Mouse (Mus musculus) olfactory bulb, adult 2 months (tissue): Measurements from ENCODE around the gene Atl1. TPM values are rescaled to one million over a fixed set of nuclear protein-coding genes. Genes with fewer than 3 reads are reported as not detected.

Source experiments
- H3K27ac ChIP-seq: fragments of 200-500 bp; 2 replicates; pipeline ENCODE4 v1.5.1; 2012; ENCODE audit warnings: low read depth, low read length; ENCODE audit not compliant: insufficient read depth
- H3K4me1 ChIP-seq: fragments of 200-500 bp; 2 replicates; pipeline ENCODE4 v1.6.1; 2012; ENCODE audit warnings: low read length; ENCODE audit not compliant: control insufficient read depth, insufficient read depth
- H3K4me3 ChIP-seq: fragments of 200-500 bp; 2 replicates; pipeline ENCODE4 v1.5.1; 2012; ENCODE audit warnings: mild to moderate bottlenecking, low read depth, low read length, moderate library complexity; ENCODE audit not compliant: insufficient read depth
- CTCF ChIP-seq: fragments of 200-500 bp; IDR thresholded peaks from 2 replicates; pipeline ENCODE4 v1.5.1; 2012; ENCODE audit warnings: low read depth, mild to moderate bottlenecking, low read length, moderate library complexity; ENCODE audit not compliant: insufficient read depth
- POLR2A ChIP-seq: fragments of 200-500 bp; IDR thresholded peaks from 2 replicates; pipeline ENCODE4 v1.6.1; 2012; ENCODE audit warnings: mild to moderate bottlenecking, low read depth, low read length, moderate library complexity; ENCODE audit not compliant: insufficient read depth
- WGBS: fragments of 180-500 bp; shearing (Covaris S2); methylation state at CpG from one replicate; pipeline ENCODE4 v1.1.7; 2018; 5-methylcytosine and 5-hydroxymethylcytosine counted together
- polyA plus RNA-seq: library from polyadenylated mRNA; stranded (reverse); fragments of >200 nt; gene quantifications from 2 replicates; pipeline ENCODE4 v1.2.4, GENCODE M21; 2012; ENCODE audit warnings: low replicate concordance; ENCODE audit not compliant: missing spikeins, insufficient read depth, insufficient read length

Atl1 gene
- polyA plus RNA-seq, 1 experiment, result not detected

GRCm38 (mm10) chr12:69963141-69963540, 70.7 kb downstream of the Atl1 start:
- WGBS, result 69% methylated on average over 6 of the region's 6 CpGs
- Histone ChIP-seq H3K4me3 (no peak overlapping the region), H3K4me1 (0 out of 2 replicates have a peak, but pooled peaks cover 2% of the 10 kb centered on the region), H3K27ac (no peak overlapping the region)
- no peak for TF ChIP-seq CTCF
- TF ChIP-seq POLR2A, result no peak

GRCm38 (mm10) chr12:69965644-69966043, 73.2 kb downstream of the Atl1 start:
- 78% methylated on average over 3 of the region's 3 CpGs for WGBS

GRCm38 (mm10) chr12:69966071-69966470, 73.7 kb downstream of the Atl1 start:
- TF ChIP-seq POLR2A (no peak), CTCF (no peak)
- Histone ChIP-seq H3K4me3 (no peak overlapping the region), H3K27ac (no peak overlapping the region), H3K4me1 (0 out of 2 replicates have a peak, but pooled peaks cover 4% of the 10 kb centered on the region)
- WGBS, result 81% methylated on average over 5 of the region's 5 CpGs

More at GRCm38 (mm10) chr12:69965644-69966043, 73.2 kb downstream of the Atl1 start:
- H3K27ac ChIP-seq, result no peak overlapping the region
- no peak overlapping the region for H3K4me3 ChIP-seq
- 0 out of 2 replicates have a peak, but pooled peaks cover 4% of the 10 kb centered on the region for H3K4me1 ChIP-seq
- no peak for TF ChIP-seq CTCF
- no peak for TF ChIP-seq POLR2A

GRCm38 (mm10) chr12:69967112-69967511, 74.7 kb downstream of the Atl1 start:
- no peak for TF ChIP-seq CTCF
- TF ChIP-seq POLR2A, result no peak
- no peak overlapping the region for H3K4me3 ChIP-seq
- 74% methylated on average over 6 of the region's 6 CpGs for WGBS
- 0 out of 2 replicates have a peak, but pooled peaks cover 4% of the 10 kb centered on the region for H3K4me1 ChIP-seq
- H3K27ac ChIP-seq, result no peak overlapping the region

GRCm38 (mm10) chr12:69968154-69968553, 75.7 kb downstream of the Atl1 start:
- WGBS, result 40% methylated on average over 5 of the region's 5 CpGs
- H3K4me1 ChIP-seq, result 0 out of 2 replicates have a peak, but pooled peaks cover 4% of the 10 kb centered on the region
- no peak overlapping the region for H3K4me3 ChIP-seq
- no peak overlapping the region for H3K27ac ChIP-seq
- TF ChIP-seq POLR2A (no peak), CTCF (no peak)

- H3K4me3 ChIP-seq, result no peak overlapping the region
- H3K27ac ChIP-seq, result no peak overlapping the region
- H3K4me1 ChIP-seq, result no peaks in the 10 kb centered on the region
- no peak for TF ChIP-seq CTCF
- no peak for TF ChIP-seq POLR2A
Measured at GRCm38 (mm10) chr12:69973666-69974065, 81.3 kb downstream of the Atl1 start.

- no peak overlapping the region for H3K27ac ChIP-seq
- 85% methylated on average over 6 of the region's 6 CpGs for WGBS
- no peak overlapping the region for H3K4me3 ChIP-seq
- no peaks in the 10 kb centered on the region for H3K4me1 ChIP-seq
- no peak for TF ChIP-seq CTCF
- TF ChIP-seq POLR2A, result no peak
Measured at GRCm38 (mm10) chr12:69976688-69977087, 84.3 kb downstream of the Atl1 start.

GRCm38 (mm10) chr12:69977376-69977998, 85.1 kb downstream of the Atl1 start:
- Histone ChIP-seq H3K4me1 (0 out of 2 replicates have a peak, but pooled peaks cover 1% of the 10 kb centered on the region), H3K27ac (no peak overlapping the region), H3K4me3 (no peak overlapping the region)
- no peak for TF ChIP-seq CTCF
- no peak for TF ChIP-seq POLR2A
- WGBS, result 35% methylated on average over 9 of the region's 9 CpGs

- Histone ChIP-seq H3K4me3 (no peak overlapping the region), H3K27ac (no peak overlapping the region), H3K4me1 (0 out of 2 replicates have a peak, but pooled peaks cover 2% of the 10 kb centered on the region)
- 61% methylated on average over 5 of the region's 5 CpGs for WGBS
- TF ChIP-seq CTCF (no peak), POLR2A (no peak)
Measured at GRCm38 (mm10) chr12:69982874-69983273, 90.5 kb downstream of the Atl1 start.

- no peak overlapping the region for H3K27ac ChIP-seq
- TF ChIP-seq CTCF (no peak), POLR2A (no peak)
- 11% methylated on average over 4 of the region's 4 CpGs for WGBS
- H3K4me1 ChIP-seq, result peaks cover 4% of the 10 kb centered on the region; the same call in 1 of the 2 replicates
- no peak overlapping the region for H3K4me3 ChIP-seq
Measured at GRCm38 (mm10) chr12:69985546-69985945, 93.1 kb downstream of the Atl1 start.
